Mouse (Mus musculus) MEL (cell line): ENCODE measurements around the gene Ylpm1. TPM values are rescaled to one million over a fixed set of nuclear protein-coding genes. Genes with fewer than 3 reads are reported as not detected.
A peak's percentile ranks its signal among the peaks of the same experiment; 100 is the strongest.

Experiments
- DNase-seq: peaks from one replicate; pipeline ENCODE4 v3.0.0; 2011; ENCODE audit warnings: low read depth, low spot score
- H3K27ac ChIP-seq: 2 replicates; pipeline ENCODE4 v1.5.1; 2012; ENCODE audit warnings: low read depth, mild to moderate bottlenecking, control low read depth, low read length, moderate library complexity; ENCODE audit not compliant: control insufficient read depth
- H3K27me3 ChIP-seq, 2 experiments: fragments of 150-350 bp in 1 of 2; sonication (generic) in 1 of 2; 2 replicates each; pipeline ENCODE4 v1.6.1; 2012; ENCODE audit warnings: low read length in 2 of 2, mild to moderate bottlenecking in 2 of 2, improper control_type of control experiment in 1 of 2, moderate library complexity in 1 of 2; ENCODE audit not compliant: insufficient read depth in 2 of 2, control insufficient read depth in 1 of 2
- H3K36me3 ChIP-seq, 2 experiments: 2 replicates each; pipeline ENCODE4 v1.6.1; 2012 to 2014; ENCODE audit warnings: low read length in 2 of 2, improper control_type of control experiment in 1 of 2, inconsistent platforms in 1 of 2, mild to moderate bottlenecking in 1 of 2; ENCODE audit not compliant: insufficient read depth in 2 of 2, control insufficient read depth in 1 of 2
- H3K4me1 ChIP-seq, 2 experiments: fragments of 150-350 bp in 1 of 2; sonication (generic) in 1 of 2; 2 replicates each; pipeline ENCODE4 v1.6.1; 2012; ENCODE audit warnings: low read length in 2 of 2, improper control_type of control experiment in 1 of 2, mild to moderate bottlenecking in 1 of 2; ENCODE audit not compliant: insufficient read depth in 2 of 2, control insufficient read depth in 1 of 2
- H3K4me3 ChIP-seq, 2 experiments: fragments of 150-350 bp in 1 of 2; sonication (generic) in 1 of 2; 2 replicates each; pipeline ENCODE4 v1.5.1; 2012; ENCODE audit warnings: low read depth in 2 of 2, low read length in 2 of 2, mild to moderate bottlenecking in 2 of 2, moderate library complexity in 2 of 2, control low read depth in 1 of 2, improper control_type of control experiment in 1 of 2; ENCODE audit not compliant: control insufficient read depth in 1 of 2, insufficient read depth in 1 of 2
- H3K79me2 ChIP-seq: 2 replicates; pipeline ENCODE4 v1.6.1; 2012; ENCODE audit warnings: mild to moderate bottlenecking, low read length, moderate library complexity; ENCODE audit not compliant: control insufficient read depth, poor library complexity, insufficient read depth
- H3K9ac ChIP-seq: 2 replicates; pipeline ENCODE4 v1.6.1; 2012; ENCODE audit warnings: low read depth, mild to moderate bottlenecking, control low read depth, low read length, moderate library complexity; ENCODE audit not compliant: control insufficient read depth, poor library complexity, severe bottlenecking
- H3K9me3 ChIP-seq: fragments of 150-350 bp; sonication (generic); replicated peaks from 2 replicates; pipeline ENCODE4 v1.6.1; 2012; ENCODE audit warnings: mild to moderate bottlenecking, low read length, improper control_type of control experiment, moderate library complexity; ENCODE audit not compliant: insufficient read depth
- CHD1 ChIP-seq: IDR thresholded peaks from 2 replicates; pipeline ENCODE4 v1.6.1; 2012; ENCODE audit warnings: low read depth, mild to moderate bottlenecking, inconsistent platforms, low read length, improper control_type of control experiment
- EP300 ChIP-seq, 2 experiments: IDR thresholded peaks; 2 replicates each; pipeline ENCODE4 v1.6.1; 2011; ENCODE audit warnings: improper control_type of control experiment in 2 of 2, low read length in 2 of 2, low read depth in 1 of 2, mild to moderate bottlenecking in 1 of 2
- ETS1 ChIP-seq: IDR thresholded peaks from 2 replicates; pipeline ENCODE4 v1.6.1; 2012; ENCODE audit warnings: low read depth, mild to moderate bottlenecking, inconsistent platforms, low read length, improper control_type of control experiment, moderate library complexity
- GABPA ChIP-seq: IDR thresholded peaks from 2 replicates; pipeline ENCODE4 v1.6.1; 2012; ENCODE audit warnings: low read depth, mild to moderate bottlenecking, inconsistent platforms, low read length, improper control_type of control experiment, moderate library complexity
- GATA1 ChIP-seq: IDR thresholded peaks from 2 replicates; pipeline ENCODE4 v1.6.1; 2011; ENCODE audit warnings: low read depth, low read length, improper control_type of control experiment
- HCFC1 ChIP-seq: IDR thresholded peaks from 2 replicates; pipeline ENCODE4 v1.6.1; 2012; ENCODE audit warnings: low read depth, mild to moderate bottlenecking, inconsistent platforms, low read length, improper control_type of control experiment, moderate library complexity
- MAFK ChIP-seq: IDR thresholded peaks from 2 replicates; pipeline ENCODE4 v1.6.1; 2011; ENCODE audit warnings: low read depth, mild to moderate bottlenecking, low read length, improper control_type of control experiment, borderline replicate concordance
- MAZ ChIP-seq: IDR thresholded peaks from 2 replicates; pipeline ENCODE4 v1.6.1; 2012; ENCODE audit warnings: low read depth, mild to moderate bottlenecking, inconsistent platforms, low read length, improper control_type of control experiment
- NELFE ChIP-seq: IDR thresholded peaks from 2 replicates; pipeline ENCODE4 v1.6.1; 2011; ENCODE audit warnings: low read depth, low read length, improper control_type of control experiment
- POLR2A ChIP-seq, 2 experiments: IDR thresholded peaks; 2 replicates each; pipeline ENCODE4 v1.6.1; 2011 to 2012; ENCODE audit warnings: low read length in 2 of 2, mild to moderate bottlenecking in 2 of 2, control low read depth in 1 of 2, improper control_type of control experiment in 1 of 2, low read depth in 1 of 2, moderate library complexity in 1 of 2; ENCODE audit not compliant: control insufficient read depth in 1 of 2, insufficient read depth in 1 of 2, poor library complexity in 1 of 2
- POLR2AphosphoS2 ChIP-seq: IDR thresholded peaks from 2 replicates; pipeline ENCODE4 v1.6.1; 2011; ENCODE audit warnings: low read length, improper control_type of control experiment
- RCOR1 ChIP-seq: IDR thresholded peaks from 2 replicates; pipeline ENCODE4 v1.6.1; 2012; ENCODE audit warnings: low read depth, mild to moderate bottlenecking, inconsistent platforms, low read length, improper control_type of control experiment
- SIN3A ChIP-seq: IDR thresholded peaks from 2 replicates; pipeline ENCODE4 v1.6.1; 2012; ENCODE audit warnings: low read length, improper control_type of control experiment, inconsistent platforms
- TAL1 ChIP-seq: IDR thresholded peaks from 2 replicates; pipeline ENCODE4 v1.6.1; 2012; ENCODE audit warnings: mild to moderate bottlenecking, inconsistent platforms, low read length, moderate library complexity, mixed read lengths
- TCF12 ChIP-seq: IDR thresholded peaks from 2 replicates; pipeline ENCODE4 v1.6.1; 2014; ENCODE audit warnings: low read depth, mild to moderate bottlenecking, inconsistent platforms, low read length, improper control_type of control experiment, moderate library complexity
- UBTF ChIP-seq: IDR thresholded peaks from 2 replicates; pipeline ENCODE4 v1.6.1; 2012; ENCODE audit warnings: low read depth, mild to moderate bottlenecking, inconsistent platforms, low read length, improper control_type of control experiment, moderate library complexity, borderline replicate concordance; ENCODE audit not compliant: insufficient read depth
- ZMIZ1 ChIP-seq: IDR thresholded peaks from 2 replicates; pipeline ENCODE4 v1.6.1; 2012; ENCODE audit warnings: low read depth, mild to moderate bottlenecking, inconsistent platforms, low read length, improper control_type of control experiment, moderate library complexity
- ZNF384 ChIP-seq: IDR thresholded peaks from 2 replicates; pipeline ENCODE4 v1.6.1; 2012; ENCODE audit warnings: low read depth, mild to moderate bottlenecking, inconsistent platforms, low read length, improper control_type of control experiment
- polyA plus RNA-seq, 2 experiments: library from polyadenylated mRNA; stranded (reverse) in 1 of 2; unstranded in 1 of 2; fragments of >175 nt in 1 of 2; fragments of >200 nt in 1 of 2; gene quantifications; 2 replicates each; pipeline versions ENCODE4 v1.2.1 to v1.2.4; 2012; ENCODE audit warnings: low replicate concordance in 2 of 2, low read depth in 1 of 2; ENCODE audit not compliant: insufficient read length in 2 of 2, insufficient read depth in 1 of 2, missing spikeins in 1 of 2
- total RNA-seq: library from RNA; depleted of rRNA; stranded (reverse); fragments of 300-350 nt; gene quantifications from 2 replicates; pipeline ENCODE4 v1.2.3, GENCODE M21; 2012

The Ylpm1 gene
- total and polyA plus RNA-seq, 3 experiments, result 16.9 to 41.8 (median 29.9) TPM

GRCm38 (mm10) chr12:85051218-85051617 lies 55.1 kb downstream of the Ylpm1 start:
- Histone ChIP-seq H3K79me2 (no peaks in the 10 kb centered on the region), H3K27me3 (no peaks in the 10 kb centered on the region), H3K9ac (no peak overlapping the region), H3K4me3 (no peak overlapping the region), H3K36me3 (peaks cover 0 to 19% of the 10 kb centered on the region in 2 experiments; a peak in 3 of 4 replicates), H3K9me3 (no peaks in the 10 kb centered on the region), H3K4me1 (peaks cover 0 to 2% of the 10 kb centered on the region in 2 experiments; a peak in 1 of 4 replicates), H3K27ac (no peak overlapping the region)
- no peak for TF ChIP-seq TCF12
- TF ChIP-seq POLR2AphosphoS2, result no peak
- no peak for TF ChIP-seq MAFK
- no peak for TF ChIP-seq UBTF
- no peak for TF ChIP-seq MAZ
- no peak for TF ChIP-seq POLR2A (IDR thresholded peaks at IDR 0.05; ENCODE audit: control insufficient read depth in 1 of 2, insufficient read depth in 1 of 2, low read depth in 1 of 2, low read length in 2 of 2, poor library complexity in 1 of 2)
- no peak for TF ChIP-seq TAL1
- no peak for TF ChIP-seq CHD1
- TF ChIP-seq SIN3A, result no peak
- TF ChIP-seq GABPA, result no peak
- no peak for TF ChIP-seq ZMIZ1
- TF ChIP-seq HCFC1, result no peak
- TF ChIP-seq ETS1, result no peak
- TF ChIP-seq ZNF384, result no peak
- DNase-seq, result no peak

- peaks cover 5 to 19% of the 10 kb centered on the region in 2 experiments for H3K36me3 ChIP-seq
- H3K9me3 ChIP-seq, result no peaks in the 10 kb centered on the region
- H3K4me3 ChIP-seq, result no peak overlapping the region
- H3K9ac ChIP-seq, result no peak overlapping the region
- TF ChIP-seq RCOR1 (peak; percentile 67), GATA1 (peak; percentile 83), EP300 (IDR thresholded peaks at IDR 0.05; ENCODE audit: low read depth in 1 of 2, low read length in 2 of 2) (peak; percentile 56 to 70; a peak in 3 of 4 replicates), HCFC1 (no peak), TCF12 (peak; percentile 56), ETS1 (peak; percentile 95), NELFE (no peak)
- TF ChIP-seq, all 39 proteins: peak for 5
- no peaks in the 10 kb centered on the region for H3K79me2 ChIP-seq
- peak overlapping the region; percentile 16; the same call in 1 of the 2 replicates for H3K27ac ChIP-seq
- H3K27me3 ChIP-seq, result no peaks in the 10 kb centered on the region
- peaks cover 0 to 5% of the 10 kb centered on the region in 2 experiments; a peak in 1 of 4 replicates for H3K4me1 ChIP-seq
- peak; percentile 70 for DNase-seq
Measured at GRCm38 (mm10) chr12:85071043-85071442, 74.9 kb downstream of the Ylpm1 start.
